Mouse (Mus musculus): ENCODE results near the gene Lypd1. TPM values are rescaled to one million over a fixed set of nuclear protein-coding genes. Genes with fewer than 3 reads are reported as not detected.
A peak's percentile ranks its signal among the peaks of the same experiment; 100 is the strongest.

The Lypd1 gene
- polyA plus RNA-seq, 1 experiment from 2014 or later, result 8.8 TPM

DNA sequence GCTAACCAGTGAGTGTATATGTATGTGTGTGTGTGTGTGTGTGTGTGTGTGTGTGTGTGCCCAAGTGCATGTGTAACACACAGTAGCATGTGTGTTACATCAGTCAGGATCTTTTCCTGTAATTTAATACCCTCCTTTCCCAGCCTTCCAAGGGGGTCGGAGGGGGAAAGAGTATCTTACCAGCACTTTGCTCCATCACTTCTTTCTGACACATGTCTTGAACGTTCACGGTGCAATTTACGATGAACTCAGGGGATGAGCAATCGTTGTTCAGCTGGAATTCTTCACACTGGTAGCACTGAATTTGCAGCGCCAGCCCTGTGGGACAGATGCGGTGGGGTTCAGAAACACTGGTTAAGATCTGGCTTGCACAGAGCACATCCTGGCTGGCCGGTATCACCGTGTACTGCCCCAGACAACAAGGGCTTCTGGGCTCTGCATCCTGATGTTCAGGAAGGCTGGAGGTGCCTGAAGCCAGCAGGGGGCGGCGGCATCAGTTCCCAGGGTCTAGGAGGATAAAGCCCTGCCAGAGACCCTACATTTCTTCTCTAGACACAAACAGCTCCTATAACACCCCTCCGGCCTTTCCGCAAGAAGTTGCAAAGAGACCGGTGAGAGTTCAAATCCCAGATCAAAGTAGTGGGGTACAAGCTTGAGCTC is 2.6 kb downstream of the Lypd1 start:
- H3K9me3 ChIP-seq, result no peaks in the 10 kb centered on the region
- peaks cover 38% of the 10 kb centered on the region for H3K4me1 ChIP-seq
- peak overlapping the region; percentile 98 for H3K4me2 ChIP-seq
- H3K27ac ChIP-seq, result no peak overlapping the region
- peaks cover 70% of the 10 kb centered on the region for H3K27me3 ChIP-seq
- H3K9ac ChIP-seq, result no peak overlapping the region
- 2% methylated on average over 14 of the region's 14 CpGs for WGBS
- peak overlapping the region; percentile 54 for H3K4me3 ChIP-seq
- ATAC-seq (ENCODE audit: insufficient number of reproducible peaks, insufficient read depth, low FRiP score, low TSS enrichment, low read depth), result peak; percentile 53
- no peaks in the 10 kb centered on the region for H3K36me3 ChIP-seq

DNA sequence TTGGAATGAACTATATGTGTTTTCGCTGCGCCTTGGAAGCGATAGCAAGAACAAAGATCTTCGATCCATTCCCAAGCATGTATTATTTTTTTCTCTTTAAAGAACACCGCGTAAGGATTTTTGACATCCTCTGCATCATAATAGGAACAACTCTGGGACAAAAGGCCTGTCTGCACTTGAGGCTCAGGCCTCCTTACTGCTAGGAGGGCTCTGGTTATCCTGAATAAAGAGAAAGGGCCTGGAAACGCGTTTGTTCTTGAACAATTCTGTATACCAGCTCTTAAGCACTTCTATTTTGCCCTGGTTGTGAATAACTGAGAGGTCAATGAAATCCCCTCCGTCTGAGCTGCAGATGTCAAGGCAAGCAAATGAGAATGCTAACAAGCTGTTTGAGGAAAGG is 19.7 kb downstream of the Lypd1 start:
- no peaks in the 10 kb centered on the region for H3K9me3 ChIP-seq
- no peaks in the 10 kb centered on the region for H3K27me3 ChIP-seq
- 83% methylated on average over 9 of the region's 9 CpGs for WGBS
- H3K4me3 ChIP-seq, result no peak overlapping the region
- peaks cover 3% of the 10 kb centered on the region; the same call in 1 of the 2 replicates for H3K4me1 ChIP-seq
- no peak overlapping the region for H3K4me2 ChIP-seq
- H3K9ac ChIP-seq, result no peak overlapping the region
- no peak overlapping the region for H3K27ac ChIP-seq
- no peaks in the 10 kb centered on the region for H3K36me3 ChIP-seq
- no peak for ATAC-seq (ENCODE audit: insufficient number of reproducible peaks, insufficient read depth, low FRiP score, low TSS enrichment, low read depth)

DNA sequence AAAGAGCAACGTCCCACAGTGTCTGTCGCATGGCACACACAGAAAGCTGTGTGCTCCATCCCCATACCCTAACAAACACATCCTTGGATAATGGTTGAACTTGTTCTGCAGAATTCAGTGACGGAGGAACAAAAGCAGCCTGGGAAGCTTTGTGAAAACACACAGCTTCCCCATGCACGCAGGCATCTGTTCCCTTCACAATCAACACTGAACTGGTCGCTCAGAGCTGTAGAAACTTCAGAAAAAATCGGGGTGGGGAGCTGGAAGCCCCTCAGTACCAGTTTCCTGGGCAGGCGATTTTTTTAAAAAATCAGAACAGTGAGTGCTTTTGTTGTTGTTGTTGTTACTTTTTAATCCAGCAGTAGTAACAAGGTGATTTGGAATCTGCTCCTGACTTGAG is 42.8 kb downstream of the Lypd1 start:
- no peak overlapping the region for H3K4me2 ChIP-seq
- no peaks in the 10 kb centered on the region for H3K4me1 ChIP-seq
- no peak overlapping the region for H3K4me3 ChIP-seq
- ATAC-seq (ENCODE audit: insufficient number of reproducible peaks, insufficient read depth, low FRiP score, low TSS enrichment, low read depth), result no peak
- H3K9me3 ChIP-seq, result no peaks in the 10 kb centered on the region
- no peaks in the 10 kb centered on the region for H3K36me3 ChIP-seq
- no peak overlapping the region for H3K27ac ChIP-seq
- 42% methylated on average over 7 of the region's 7 CpGs for WGBS
- H3K9ac ChIP-seq, result no peak overlapping the region
- H3K27me3 ChIP-seq, result no peaks in the 10 kb centered on the region

DNA sequence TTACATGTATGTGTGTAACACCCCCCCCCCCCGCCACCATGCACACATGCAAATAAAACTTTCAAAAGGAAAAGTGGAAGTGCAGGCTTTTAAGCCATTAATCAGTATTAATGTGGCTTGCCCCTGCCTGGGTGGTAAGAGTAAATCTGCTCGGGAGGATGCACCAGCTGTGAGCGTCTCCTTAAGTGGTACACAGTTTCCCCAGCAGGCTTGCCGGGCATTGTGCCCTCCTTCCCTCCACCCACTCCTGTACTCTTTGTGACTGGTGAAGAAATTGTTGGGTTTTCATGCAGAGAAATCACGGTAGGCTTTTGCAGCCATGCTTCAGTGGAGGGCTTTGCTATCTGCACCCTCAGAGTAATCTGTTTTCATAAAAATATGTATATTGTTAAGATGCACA is 54.3 kb downstream of the Lypd1 start:
- H3K36me3 ChIP-seq, result no peaks in the 10 kb centered on the region
- no peaks in the 10 kb centered on the region for H3K9me3 ChIP-seq
- no peak overlapping the region for H3K9ac ChIP-seq
- H3K4me1 ChIP-seq, result no peaks in the 10 kb centered on the region
- 80% methylated on average over 5 of the region's 5 CpGs for WGBS
- H3K27ac ChIP-seq, result no peak overlapping the region
- ATAC-seq (ENCODE audit: insufficient number of reproducible peaks, insufficient read depth, low FRiP score, low TSS enrichment, low read depth), result no peak
- H3K27me3 ChIP-seq, result no peaks in the 10 kb centered on the region
- H3K4me3 ChIP-seq, result no peak overlapping the region
- no peak overlapping the region for H3K4me2 ChIP-seq

DNA sequence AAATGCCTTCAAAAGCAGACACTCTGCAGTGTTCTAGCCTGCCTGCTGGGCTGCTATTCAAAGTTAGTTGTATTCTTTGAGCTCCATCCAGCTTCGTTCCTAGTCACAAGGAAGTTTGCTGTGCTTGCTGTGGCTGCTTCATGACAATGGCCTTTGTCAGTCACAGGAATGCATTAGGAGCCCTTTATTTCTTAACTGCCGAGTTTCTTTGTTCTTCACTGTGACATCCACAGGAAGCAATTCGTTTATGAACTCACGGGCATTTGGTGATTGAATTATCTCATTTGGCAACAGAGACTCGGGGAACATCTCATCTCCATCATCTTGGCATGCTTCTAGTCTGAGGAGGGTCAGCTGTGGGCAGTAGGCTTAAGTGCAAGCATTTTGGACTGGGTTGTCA is 58.3 kb downstream of the Lypd1 start:
- 18% methylated on average over 5 of the region's 5 CpGs for WGBS
- H3K27ac ChIP-seq, result no peak overlapping the region
- no peaks in the 10 kb centered on the region for H3K9me3 ChIP-seq
- H3K9ac ChIP-seq, result no peak overlapping the region
- no peaks in the 10 kb centered on the region for H3K4me1 ChIP-seq
- ATAC-seq (ENCODE audit: insufficient number of reproducible peaks, insufficient read depth, low FRiP score, low TSS enrichment, low read depth), result no peak
- H3K36me3 ChIP-seq, result no peaks in the 10 kb centered on the region
- H3K4me2 ChIP-seq, result no peak overlapping the region
- no peaks in the 10 kb centered on the region for H3K27me3 ChIP-seq
- H3K4me3 ChIP-seq, result no peak overlapping the region

DNA sequence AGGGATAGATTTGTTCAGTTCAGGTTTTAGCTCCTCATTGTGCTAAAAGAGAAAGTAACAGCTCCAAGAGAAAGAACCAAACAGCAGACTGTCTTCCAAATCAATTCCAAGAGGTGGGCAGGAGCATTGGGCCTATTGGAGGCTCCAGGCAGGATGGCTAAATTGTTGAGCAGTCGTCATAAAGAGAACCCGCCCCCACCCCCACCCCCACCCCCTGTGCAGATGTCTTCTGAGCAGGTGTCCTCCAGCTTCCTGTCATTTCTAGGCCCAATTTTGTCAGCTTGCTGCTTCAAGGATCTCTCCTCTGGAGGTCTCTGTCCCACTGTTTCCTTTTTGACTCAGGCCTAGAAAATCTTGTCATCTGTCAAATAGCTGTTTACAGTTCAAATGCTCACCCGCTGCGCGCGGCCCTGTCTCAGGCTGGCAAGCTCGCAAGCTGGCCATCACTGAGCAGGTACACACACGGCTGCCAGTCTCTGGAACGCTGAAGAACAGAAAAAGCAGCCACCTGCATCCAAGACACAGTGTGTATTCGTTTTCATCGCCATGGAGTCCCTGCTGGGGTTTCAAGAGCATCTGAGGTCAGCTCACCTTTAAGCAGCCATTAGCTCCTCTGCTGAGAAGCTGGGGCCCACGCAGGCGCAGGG is 73.0 kb downstream of the Lypd1 start:
- Histone ChIP-seq H3K4me2 (no peak overlapping the region), H3K36me3 (no peaks in the 10 kb centered on the region), H3K27ac (no peak overlapping the region), H3K4me3 (no peak overlapping the region), H3K9me3 (no peaks in the 10 kb centered on the region), H3K27me3 (no peaks in the 10 kb centered on the region), H3K4me1 (no peaks in the 10 kb centered on the region), H3K9ac (no peak overlapping the region)
- 57% methylated on average over 13 of the region's 13 CpGs for WGBS
- ATAC-seq (ENCODE audit: insufficient number of reproducible peaks, insufficient read depth, low FRiP score, low TSS enrichment, low read depth), result no peak

DNA sequence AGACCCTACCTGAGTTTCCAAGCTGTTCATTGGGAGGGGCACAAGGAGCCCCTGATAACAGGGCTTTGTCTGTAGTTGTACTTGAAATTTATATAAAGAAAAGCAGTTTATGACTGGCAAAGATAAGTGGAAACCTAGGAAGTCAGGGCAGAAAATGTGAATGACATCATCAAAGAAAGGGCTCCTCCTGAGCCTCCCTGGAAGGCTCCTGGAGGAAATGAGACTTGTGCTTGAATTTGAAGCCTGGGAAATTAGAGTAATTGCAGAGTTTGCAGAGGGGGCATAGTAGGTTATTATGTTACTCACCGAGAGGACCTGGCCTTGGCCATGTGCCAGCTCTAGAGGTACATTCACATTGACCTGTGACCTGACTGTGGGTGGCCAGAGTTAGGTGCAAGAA is 75.4 kb downstream of the Lypd1 start:
- Histone ChIP-seq H3K9ac (no peak overlapping the region), H3K4me2 (no peak overlapping the region), H3K4me3 (no peak overlapping the region), H3K4me1 (no peaks in the 10 kb centered on the region), H3K9me3 (no peaks in the 10 kb centered on the region), H3K36me3 (no peaks in the 10 kb centered on the region), H3K27ac (no peak overlapping the region), H3K27me3 (no peaks in the 10 kb centered on the region)
- 22% methylated on average over 1 of the region's 1 CpGs for WGBS
- ATAC-seq (ENCODE audit: insufficient number of reproducible peaks, insufficient read depth, low FRiP score, low TSS enrichment, low read depth), result no peak

DNA sequence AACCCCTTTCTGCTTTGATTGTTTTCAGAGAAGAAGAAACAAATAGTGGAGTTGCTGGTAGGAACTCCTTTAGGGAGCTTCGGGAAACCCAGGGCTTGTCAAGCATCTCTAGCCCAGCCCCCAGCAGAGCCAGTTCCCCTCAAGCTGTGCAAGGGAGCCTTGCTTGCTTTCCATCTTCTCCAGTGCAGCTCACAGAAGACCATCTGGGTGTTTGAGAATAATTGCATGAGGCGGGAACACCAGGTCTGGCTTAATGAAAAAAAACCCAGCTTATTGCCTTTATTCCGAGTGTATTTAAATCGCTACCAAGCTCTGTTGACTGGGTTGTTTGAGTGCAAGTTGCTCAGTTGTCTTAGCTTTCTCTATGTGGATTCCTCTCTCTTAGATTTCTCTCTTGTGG is 89.3 kb downstream of the Lypd1 start:
- ATAC-seq (ENCODE audit: insufficient number of reproducible peaks, insufficient read depth, low FRiP score, low TSS enrichment, low read depth), result no peak
- H3K9ac ChIP-seq, result no peak overlapping the region
- no peaks in the 10 kb centered on the region for H3K9me3 ChIP-seq
- H3K4me1 ChIP-seq, result 0 out of 2 replicates have a peak, but pooled peaks cover 2% of the 10 kb centered on the region
- H3K4me3 ChIP-seq, result no peak overlapping the region
- no peak overlapping the region for H3K27ac ChIP-seq
- no peaks in the 10 kb centered on the region for H3K27me3 ChIP-seq
- H3K36me3 ChIP-seq, result no peaks in the 10 kb centered on the region
- H3K4me2 ChIP-seq, result no peak overlapping the region
- 79% methylated on average over 4 of the region's 4 CpGs for WGBS

DNA sequence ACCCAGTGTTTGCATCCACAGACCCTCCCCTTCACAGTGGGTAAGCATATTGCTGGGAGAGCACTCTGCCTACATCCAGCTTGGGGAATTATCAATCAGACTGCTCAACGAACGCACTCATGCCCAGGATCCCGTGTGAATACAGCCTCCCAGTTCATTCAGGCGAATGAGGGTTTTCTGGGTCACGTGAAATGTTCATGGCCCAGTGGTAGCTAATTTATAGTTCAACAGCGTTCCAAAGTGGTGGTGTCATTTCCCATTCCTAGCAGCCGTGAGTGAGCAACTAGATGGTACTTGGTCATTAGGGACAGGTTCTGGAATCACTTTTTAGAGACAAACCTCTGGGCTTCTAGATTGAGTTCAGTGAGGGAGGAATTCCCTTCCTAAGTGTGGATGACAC is 91.8 kb downstream of the Lypd1 start:
- H3K4me3 ChIP-seq, result no peak overlapping the region
- H3K27ac ChIP-seq, result no peak overlapping the region
- no peaks in the 10 kb centered on the region for H3K36me3 ChIP-seq
- 89% methylated on average over 7 of the region's 7 CpGs for WGBS
- no peaks in the 10 kb centered on the region for H3K27me3 ChIP-seq
- H3K4me2 ChIP-seq, result no peak overlapping the region
- no peak overlapping the region for H3K9ac ChIP-seq
- H3K4me1 ChIP-seq, result 0 out of 2 replicates have a peak, but pooled peaks cover 2% of the 10 kb centered on the region
- no peak for ATAC-seq (ENCODE audit: insufficient number of reproducible peaks, insufficient read depth, low FRiP score, low TSS enrichment, low read depth)
- no peaks in the 10 kb centered on the region for H3K9me3 ChIP-seq

Other genes with a start within 250 kb of the Lypd1 start
- gene Gpr39, start 236.1 kb downstream of the Lypd1 start, polyA plus RNA-seq (2015; fragmentation: Nextera tagmentation; extraction: Ambion mirVana), result 0.11 TPM in 1 of 2 replicates, not detected in the other